Mouse (Mus musculus): ENCODE data around the gene Cacna1c. TPM values are rescaled to one million over a fixed set of nuclear protein-coding genes. Genes with fewer than 3 reads are reported as not detected.

The Cacna1c gene
- polyA plus RNA-seq, 1 experiment from 2014 or later: 2.8 TPM

GRCm38 (mm10) chr6:118574351-118574750, 621.9 kb downstream of the Cacna1c start:
- WGBS: 89% methylated on average over 6 of the region's 6 CpGs
- H3K27me3 ChIP-seq (ENCODE audit: insufficient read depth, poor library complexity, severe bottlenecking): no peaks in the 10 kb centered on the region
- no peak overlapping the region for H3K4me3 ChIP-seq
- H3K27ac ChIP-seq: no peak overlapping the region
- H3K9me3 ChIP-seq: no peaks in the 10 kb centered on the region
- H3K36me3 ChIP-seq: no peaks in the 10 kb centered on the region
- no peaks in the 10 kb centered on the region for H3K4me1 ChIP-seq (replicated peaks)
- no peak for DNase-seq (ENCODE audit: low spot score)

GRCm38 (mm10) chr6:118567816-118568215, 628.4 kb downstream of the Cacna1c start:
- Histone ChIP-seq H3K36me3 (0 out of 2 replicates have a peak, but pooled peaks cover 3% of the 10 kb centered on the region), H3K4me1 (replicated peaks) (peaks cover 10% of the 10 kb centered on the region), H3K4me3 (no peak overlapping the region), H3K27ac (no peak overlapping the region), H3K9me3 (no peaks in the 10 kb centered on the region), H3K27me3 (ENCODE audit: insufficient read depth, poor library complexity, severe bottlenecking) (no peaks in the 10 kb centered on the region)
- 96% methylated on average over 3 of the region's 3 CpGs for WGBS
- DNase-seq (ENCODE audit: low spot score): no peak

GRCm38 (mm10) chr6:118561745-118562609, 634.2 kb downstream of the Cacna1c start, which contains the start of gene Ankrd26:
Ankrd26 (minus strand) TSS chr6:118562226.
- Histone ChIP-seq H3K9me3 (no peaks in the 10 kb centered on the region), H3K36me3 (peaks cover 28% of the 10 kb centered on the region), H3K4me3 (peak within 1 kb of the TSS; percentile 70), H3K27ac (peak within 1 kb of the TSS; percentile 94), H3K4me1 (replicated peaks) (peaks cover 39% of the 10 kb centered on the region), H3K27me3 (ENCODE audit: insufficient read depth, poor library complexity, severe bottlenecking) (no peaks in the 10 kb centered on the region)
- WGBS: 6% methylated on average over 54 of the region's 54 CpGs
- peak; percentile 93 for DNase-seq (ENCODE audit: low spot score)

GRCm38 (mm10) chr6:118561225-118561624, 635.0 kb downstream of the Cacna1c start:
- DNase-seq (ENCODE audit: low spot score): no peak
- Histone ChIP-seq H3K27me3 (ENCODE audit: insufficient read depth, poor library complexity, severe bottlenecking) (no peaks in the 10 kb centered on the region), H3K36me3 (peaks cover 35% of the 10 kb centered on the region), H3K27ac (peak overlapping the region; percentile 94), H3K4me3 (peak overlapping the region; percentile 70), H3K4me1 (replicated peaks) (peaks cover 39% of the 10 kb centered on the region), H3K9me3 (no peaks in the 10 kb centered on the region)
- 85% methylated on average over 8 of the region's 8 CpGs for WGBS

GRCm38 (mm10) chr6:118538627-118539026, 657.6 kb downstream of the Cacna1c start:
- Histone ChIP-seq H3K27me3 (ENCODE audit: insufficient read depth, poor library complexity, severe bottlenecking) (no peaks in the 10 kb centered on the region), H3K4me1 (replicated peaks) (no peaks in the 10 kb centered on the region), H3K9me3 (no peaks in the 10 kb centered on the region), H3K36me3 (peaks cover 92% of the 10 kb centered on the region), H3K4me3 (no peak overlapping the region), H3K27ac (no peak overlapping the region)
- no peak for DNase-seq (ENCODE audit: low spot score)
- 93% methylated on average over 4 of the region's 4 CpGs for WGBS

Other genes with a start within 250 kb of the Cacna1c start
- gene Dcp1b, start 21.2 kb downstream of the Cacna1c start, polyA plus RNA-seq (2016; fragmentation: Nextera tagmentation; extraction: Ambion mirVana): 10.0 and 11.1 TPM in 2 replicates
- gene Cacna2d4, start 40.1 kb upstream of the Cacna1c start, polyA plus RNA-seq (2016; fragmentation: Nextera tagmentation; extraction: Ambion mirVana): 0.02 and 0.09 TPM in 2 replicates
- 0.12 and 0.16 TPM in 2 replicates for gene Lrtm2, start 134.3 kb upstream of the Cacna1c start, polyA plus RNA-seq (2016; fragmentation: Nextera tagmentation; extraction: Ambion mirVana)
- gene Adipor2, start 221.3 kb upstream of the Cacna1c start, polyA plus RNA-seq (2016; fragmentation: Nextera tagmentation; extraction: Ambion mirVana): 28.2 and 36.7 TPM in 2 replicates